Mouse (Mus musculus) Patski (cell line): ENCODE results near the gene Nuak1. TPM values are rescaled to one million over a fixed set of nuclear protein-coding genes. Genes with fewer than 3 reads are reported as not detected.

Source experiments
- ATAC-seq: fragments of 100-300 bp; one replicate; pipeline ENCODE4 v1.8.0; 2021
- CTCF ChIA-PET: fragments of 350-600 bp; sonication (Branson Sonifier 250); formaldehyde crosslinking; loops from one replicate; lab custom pipeline; 2022; ENCODE audit warnings: inconsistent platforms; lab: Charles Lee
- POLR2A ChIA-PET: fragments of 350-600 bp; sonication (Branson Sonifier 250); formaldehyde crosslinking; loops from one replicate; lab custom pipeline; 2022; ENCODE audit warnings: antibody characterized with exemption, inconsistent platforms; lab: Charles Lee
- DNase-seq: peaks from one replicate; pipeline ENCODE4 v3.0.0-alpha.2; 2011; ENCODE audit warnings: low read depth, low spot score
- H3K27me3 ChIP-seq: fragments of 371-371 bp; one replicate; pipeline ENCODE4 v1.5.1; 2021
- CTCF ChIP-seq: fragments of 100-300 bp; IDR thresholded peaks from one replicate; pipeline ENCODE4 v1.5.1; 2021
- in situ Hi-C: fragments of 300-500 bp; cut with MboI; formaldehyde crosslinking; loops from 3 replicates; pipeline ENCODE4 v1.11.1; 2018; ENCODE audit warnings: low pct_unique_long_range_greater_than_20kb, mixed read lengths
- polyA plus RNA-seq: library from polyadenylated mRNA; unstranded; gene quantifications from one replicate; pipeline ENCODE4 v1.2.3, GENCODE M21; 2021

The Nuak1 gene
- polyA plus RNA-seq, 1 experiment from 2014 or later: 31.4 TPM

GRCm38 (mm10) chr10:84395885-84396659 is 44.3 kb downstream of the Nuak1 start:
- in situ Hi-C loops: loop anchor here (10.0 kb wide), 1 partner anchor 321 kb away; no protein-coding TSS in a partner anchor
- ATAC-seq: no peak
- DNase-seq: no peak
- ChIA-PET CTCF (interaction anchor here (1.1 kb wide), 1 partner anchor 21 kb away, joined by 5 read pairs; no protein-coding TSS in a partner anchor), POLR2A (interaction anchor here (1.1 kb wide), 1 partner anchor 43 kb away, joined by 3 read pairs; no protein-coding TSS in a partner anchor)
- TF ChIP-seq CTCF: no peak
- no peaks in the 10 kb centered on the region for H3K27me3 ChIP-seq

GRCm38 (mm10) chr10:84395259-84395658 is 45.1 kb downstream of the Nuak1 start:
- ATAC-seq (no peak), DNase-seq (no peak)
- in situ Hi-C loops: loop anchor here (10.0 kb wide), 1 partner anchor 320 kb away; no protein-coding TSS in a partner anchor
- no peak for TF ChIP-seq CTCF
- CTCF ChIA-PET: interaction anchor here (1.4 kb wide), 1 partner anchor 43 kb away, joined by 3 read pairs; no protein-coding TSS in a partner anchor
- POLR2A ChIA-PET: no interaction called here
- H3K27me3 ChIP-seq: no peaks in the 10 kb centered on the region

- no peak for DNase-seq
- in situ Hi-C loops: loop anchor here (10.0 kb wide), 1 partner anchor 319 kb away; no protein-coding TSS in a partner anchor
- no peak for ATAC-seq
- CTCF ChIA-PET: interaction anchor here (1.2 to 1.4 kb wide), 2 partner anchors 15 to 45 kb away, joined by 3 read pairs; no protein-coding TSS in a partner anchor
- H3K27me3 ChIP-seq: no peaks in the 10 kb centered on the region
- POLR2A ChIA-PET: no interaction called here
- TF ChIP-seq CTCF: no peak
Observed at GRCm38 (mm10) chr10:84393881-84394280, 46.5 kb downstream of the Nuak1 start.

- no peak for TF ChIP-seq CTCF
- CTCF ChIA-PET: no interaction called here
- in situ Hi-C loops: loop anchor here (10.0 kb wide), 1 partner anchor 319 kb away; no protein-coding TSS in a partner anchor
- DNase-seq: no peak
- no peak for ATAC-seq
- POLR2A ChIA-PET: no interaction called here
- H3K27me3 ChIP-seq: no peaks in the 10 kb centered on the region
Observed at GRCm38 (mm10) chr10:84393405-84393804, 47.0 kb downstream of the Nuak1 start.

GRCm38 (mm10) chr10:84392723-84393081 is 47.7 kb downstream of the Nuak1 start:
- DNase-seq (no peak), ATAC-seq (no peak)
- ChIA-PET POLR2A (interaction anchor here (1.2 kb wide), 1 partner anchor 14 kb away, joined by 3 read pairs; no protein-coding TSS in a partner anchor), CTCF (interaction anchor here (1.1 to 1.8 kb wide), 2 partner anchors 16 to 45 kb away, joined by 3 to 7 read pairs; no protein-coding TSS in a partner anchor)
- no peaks in the 10 kb centered on the region for H3K27me3 ChIP-seq
- in situ Hi-C loops: loop anchor here (10.0 kb wide), 1 partner anchor 318 kb away; no protein-coding TSS in a partner anchor
- TF ChIP-seq CTCF: no peak

- POLR2A ChIA-PET: interaction anchor here (1.1 to 1.2 kb wide), 2 partner anchors 15 to 293 kb away, joined by 3 to 4 read pairs; no protein-coding TSS in a partner anchor
- no peak for TF ChIP-seq CTCF
- peak; percentile 80 for ATAC-seq
Observed at GRCm38 (mm10) chr10:84392027-84392722, 48.2 kb downstream of the Nuak1 start.

GRCm38 (mm10) chr10:84389707-84390106 is 50.7 kb downstream of the Nuak1 start:
- ATAC-seq (no peak), DNase-seq (no peak)
- TF ChIP-seq CTCF: no peak
- CTCF ChIA-PET: no interaction called here
- no peaks in the 10 kb centered on the region for H3K27me3 ChIP-seq
- POLR2A ChIA-PET: no interaction called here
- in situ Hi-C loops: loop anchor here (5.0 to 10.0 kb wide), 2 partner anchors 48 to 315 kb away; no protein-coding TSS in a partner anchor

More at GRCm38 (mm10) chr10:84392027-84392722, 48.2 kb downstream of the Nuak1 start:
- CTCF ChIA-PET: interaction anchor here (1.1 to 1.8 kb wide), 2 partner anchors 17 to 46 kb away, joined by 3 to 7 read pairs; no protein-coding TSS in a partner anchor
- no peaks in the 10 kb centered on the region for H3K27me3 ChIP-seq
- in situ Hi-C loops: loop anchor here (10.0 kb wide), 1 partner anchor 317 kb away; no protein-coding TSS in a partner anchor
- peak; percentile 90 for DNase-seq

GRCm38 (mm10) chr10:84388357-84389141 is 51.8 kb downstream of the Nuak1 start:
- no peak for TF ChIP-seq CTCF
- no peaks in the 10 kb centered on the region for H3K27me3 ChIP-seq
- ChIA-PET POLR2A (no interaction called here), CTCF (interaction anchor here (0.9 kb wide), 1 partner anchor 49 kb away, joined by 3 read pairs; no protein-coding TSS in a partner anchor)
- in situ Hi-C loops: loop anchor here (5.0 kb wide), 1 partner anchor 49 kb away; no protein-coding TSS in a partner anchor
- no peak for DNase-seq
- no peak for ATAC-seq

GRCm38 (mm10) chr10:84387338-84387737 is 53.1 kb downstream of the Nuak1 start:
- ATAC-seq (no peak), DNase-seq (no peak)
- H3K27me3 ChIP-seq: no peaks in the 10 kb centered on the region
- in situ Hi-C loops: loop anchor here (5.0 kb wide), 1 partner anchor 50 kb away; no protein-coding TSS in a partner anchor
- ChIA-PET POLR2A (interaction anchor here (1.1 kb wide), 1 partner anchor 50 kb away, joined by 3 read pairs; no protein-coding TSS in a partner anchor), CTCF (interaction anchor here (0.9 kb wide), 1 partner anchor 50 kb away, joined by 3 read pairs; no protein-coding TSS in a partner anchor)
- TF ChIP-seq CTCF: no peak
